Mouse (Mus musculus) embryonic facial prominence, embryonic 13.5 days (tissue): ENCODE data around the gene Ubald2. TPM values are rescaled to one million over a fixed set of nuclear protein-coding genes. Genes with fewer than 3 reads are reported as not detected.
"Not testable (repeated sequence)": the region's sequence is repeated elsewhere in the genome, so short reads cannot be mapped to it uniquely, and the experiment has no call there.

Source experiments
- ATAC-seq: fragments of 200-750 bp; cut with Nextera tagmentation; 2 replicates; pipeline ENCODE4 v1.8.0; 2017; ENCODE audit warnings: low read depth; ENCODE audit not compliant: insufficient number of reproducible peaks, insufficient read depth, low FRiP score, low TSS enrichment
- H3K27ac ChIP-seq: fragments of 300-500 bp; sonication (generic); 2 replicates; pipeline ENCODE4 v1.5.1; 2015; ENCODE audit warnings: moderate library complexity, mild to moderate bottlenecking, inconsistent platforms
- H3K27me3 ChIP-seq: fragments of 300-500 bp; sonication (generic); 2 replicates; pipeline ENCODE4 v1.6.1; 2015; ENCODE audit warnings: mild to moderate bottlenecking, inconsistent platforms
- H3K36me3 ChIP-seq: fragments of 300-500 bp; sonication (generic); 2 replicates; pipeline ENCODE4 v1.6.1; 2015; ENCODE audit warnings: mild to moderate bottlenecking, inconsistent platforms
- H3K4me1 ChIP-seq: fragments of 300-500 bp; sonication (generic); 2 replicates; pipeline ENCODE4 v1.6.1; 2015; ENCODE audit warnings: inconsistent platforms
- H3K4me2 ChIP-seq: fragments of 300-500 bp; sonication (generic); 2 replicates; pipeline ENCODE4 v1.6.1; 2015; ENCODE audit warnings: moderate library complexity, mild to moderate bottlenecking, inconsistent platforms
- H3K4me3 ChIP-seq: fragments of 300-500 bp; sonication (generic); 2 replicates; pipeline ENCODE4 v1.5.1; 2015; ENCODE audit warnings: mild to moderate bottlenecking, inconsistent platforms
- H3K9ac ChIP-seq: fragments of 300-500 bp; sonication (generic); 2 replicates; pipeline ENCODE4 v1.6.1; 2015; ENCODE audit warnings: mild to moderate bottlenecking, inconsistent platforms
- H3K9me3 ChIP-seq: fragments of 300-500 bp; sonication (generic); 2 replicates; pipeline ENCODE4 v1.6.1; 2016; ENCODE audit warnings: inconsistent platforms
- WGBS: fragments of 180-500 bp; shearing (Covaris S2); methylation state at CpG from one replicate; pipeline ENCODE4 v1.1.7; 2015; ENCODE audit warnings: mixed read lengths; 5-methylcytosine and 5-hydroxymethylcytosine counted together
- polyA plus RNA-seq: library from polyadenylated mRNA; unstranded; fragments of >200 nt; fragmentation: Nextera tagmentation; extraction: Ambion mirVana; gene quantifications from 2 replicates; pipeline ENCODE4 v1.2.1, GENCODE M21; 2015

Gene Ubald2
- polyA plus RNA-seq, 1 experiment from 2014 or later = 35.2 TPM

- Histone ChIP-seq H3K9ac (no peak overlapping the region), H3K4me1 (peaks cover 28% of the 10 kb centered on the region), H3K4me3 (no peak overlapping the region), H3K4me2 (peak overlapping the region; percentile 20; the same call in 1 of the 2 replicates), H3K27ac (peak overlapping the region; percentile 95), H3K9me3 (no peaks in the 10 kb centered on the region), H3K36me3 (no peaks in the 10 kb centered on the region), H3K27me3 (no peaks in the 10 kb centered on the region)
- ATAC-seq = peak; percentile 81; the same call in 1 of the 2 replicates
- 5% methylated on average over 2 of the region's 2 CpGs for WGBS
Observed at GRCm38 (mm10) chr11:116418194-116418840, 15.6 kb upstream of the Ubald2 start.

DNA sequence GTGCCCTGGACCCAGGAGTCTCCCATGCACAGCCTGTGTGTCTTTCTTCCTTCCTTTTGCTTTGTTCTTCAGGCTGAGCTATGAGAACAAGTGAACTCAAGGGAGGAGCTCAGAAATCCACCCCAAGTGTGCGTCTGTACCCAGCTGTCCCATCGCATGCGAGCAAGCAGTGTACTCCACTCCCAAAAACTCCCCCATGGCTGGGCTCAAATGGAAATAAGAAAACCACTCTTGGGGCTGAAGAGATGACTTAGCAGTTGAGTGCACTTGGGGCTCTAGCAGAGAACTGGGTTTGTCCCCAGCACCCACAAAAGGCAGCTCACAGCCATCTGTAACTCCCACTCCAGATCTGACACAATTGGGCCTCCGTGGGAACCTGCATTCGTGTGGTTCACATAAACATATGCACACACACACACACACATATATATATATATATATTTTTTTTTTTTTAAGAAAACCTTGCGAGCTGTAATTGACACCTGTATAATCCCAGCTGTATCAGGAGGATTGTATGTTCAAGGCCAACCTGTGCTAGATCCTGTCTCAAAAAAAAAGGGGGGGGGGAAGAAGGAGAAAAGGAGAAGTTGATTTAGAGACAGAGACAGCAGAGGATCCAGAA lies 14.9 kb upstream of the Ubald2 start:
- Histone ChIP-seq H3K27ac (peak overlapping the region; percentile 95), H3K4me3 (no peak overlapping the region), H3K36me3 (no peaks in the 10 kb centered on the region), H3K9ac (no peak overlapping the region), H3K4me1 (peaks cover 25% of the 10 kb centered on the region), H3K27me3 (no peaks in the 10 kb centered on the region), H3K9me3 (no peaks in the 10 kb centered on the region), H3K4me2 (no peak overlapping the region)
- WGBS = 56% methylated on average over 6 of the region's 6 CpGs
- ATAC-seq = no peak

- ATAC-seq = no peak
- Histone ChIP-seq H3K27me3 (no peaks in the 10 kb centered on the region), H3K4me1 (peaks cover 23% of the 10 kb centered on the region), H3K4me3 (no peak overlapping the region), H3K27ac (no peak overlapping the region), H3K9ac (no peak overlapping the region), H3K9me3 (no peaks in the 10 kb centered on the region), H3K4me2 (no peak overlapping the region), H3K36me3 (no peaks in the 10 kb centered on the region)
- WGBS = 56% methylated on average over 6 of the region's 6 CpGs
Observed at GRCm38 (mm10) chr11:116421102-116421501, 12.8 kb upstream of the Ubald2 start.

DNA sequence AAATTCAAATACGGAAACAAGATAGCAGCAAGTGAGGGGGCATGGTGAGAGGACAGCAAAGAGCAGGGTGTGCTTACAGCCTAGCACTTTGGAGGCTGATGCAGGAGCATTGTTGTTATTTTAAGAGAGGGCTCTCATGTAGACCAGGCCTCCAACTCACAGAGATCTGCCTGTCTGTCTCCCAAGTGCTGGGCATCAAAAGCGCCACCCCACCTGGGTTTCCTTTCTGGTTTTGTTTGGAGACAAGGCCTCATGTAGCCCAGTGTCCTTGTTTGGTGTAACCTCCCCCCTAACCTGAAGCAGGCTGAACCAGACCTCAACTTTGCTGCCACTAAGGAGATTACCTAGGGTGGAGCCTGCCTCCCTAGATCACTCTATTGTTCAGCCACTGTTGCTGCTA lies 11.3 kb upstream of the Ubald2 start:
- no peaks in the 10 kb centered on the region for H3K27me3 ChIP-seq
- no peak overlapping the region for H3K4me2 ChIP-seq
- peaks cover 15% of the 10 kb centered on the region for H3K4me1 ChIP-seq
- no peaks in the 10 kb centered on the region for H3K9me3 ChIP-seq
- no peak for ATAC-seq
- no peaks in the 10 kb centered on the region for H3K36me3 ChIP-seq
- H3K4me3 ChIP-seq = no peak overlapping the region
- no peak overlapping the region for H3K9ac ChIP-seq
- no peak overlapping the region for H3K27ac ChIP-seq
- 84% methylated on average over 2 of the region's 2 CpGs for WGBS

DNA sequence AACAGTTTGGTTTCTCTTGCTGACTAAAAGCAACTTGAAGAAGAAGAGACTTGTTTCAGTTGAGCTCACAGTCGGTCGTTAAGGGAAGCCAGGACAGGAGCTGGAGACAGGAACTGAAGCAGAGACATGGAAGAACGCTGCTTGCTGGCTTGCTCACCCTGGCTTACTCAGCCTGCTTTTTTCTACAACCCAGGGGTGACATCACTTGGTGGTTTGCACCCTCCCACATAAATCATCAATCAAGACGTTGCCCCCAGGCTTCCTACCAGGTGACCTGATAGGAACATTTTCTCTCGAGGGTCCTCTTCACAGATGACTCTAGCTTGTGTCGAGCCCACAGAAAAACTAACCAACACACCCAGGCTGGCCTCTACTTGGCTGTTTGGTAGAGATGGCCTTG lies 10.7 kb upstream of the Ubald2 start:
- Histone ChIP-seq H3K27me3 (no peaks in the 10 kb centered on the region), H3K4me2 (no peak overlapping the region), H3K4me1 (peaks cover 8% of the 10 kb centered on the region), H3K27ac (no peak overlapping the region), H3K36me3 (no peaks in the 10 kb centered on the region), H3K4me3 (no peak overlapping the region), H3K9ac (no peak overlapping the region), H3K9me3 (no peaks in the 10 kb centered on the region)
- WGBS = 74% methylated on average over 6 of the region's 6 CpGs
- no peak for ATAC-seq

- no peak for ATAC-seq
- peaks cover under 1% of the 10 kb centered on the region for H3K4me1 ChIP-seq
- WGBS = 84% methylated on average over 10 of the region's 10 CpGs
Observed at GRCm38 (mm10) chr11:116423782-116424620, 9.9 kb upstream of the Ubald2 start.

GRCm38 (mm10) chr11:116424621-116425407 lies 9.1 kb upstream of the Ubald2 start:
- Histone ChIP-seq H3K4me2 (no peak overlapping the region), H3K36me3 (no peaks in the 10 kb centered on the region), H3K9me3 (no peaks in the 10 kb centered on the region), H3K9ac (no peak overlapping the region), H3K4me1 (no peaks in the 10 kb centered on the region), H3K27me3 (no peaks in the 10 kb centered on the region), H3K4me3 (no peak overlapping the region), H3K27ac (no peak overlapping the region)
- WGBS = 48% methylated on average over 8 of the region's 8 CpGs
- no peak for ATAC-seq

More at GRCm38 (mm10) chr11:116423782-116424620, 9.9 kb upstream of the Ubald2 start:
- no peak overlapping the region for H3K9ac ChIP-seq
- no peaks in the 10 kb centered on the region for H3K27me3 ChIP-seq
- no peak overlapping the region for H3K4me3 ChIP-seq
- no peak overlapping the region for H3K27ac ChIP-seq
- H3K9me3 ChIP-seq = no peaks in the 10 kb centered on the region
- no peak overlapping the region for H3K4me2 ChIP-seq
- no peaks in the 10 kb centered on the region for H3K36me3 ChIP-seq

DNA sequence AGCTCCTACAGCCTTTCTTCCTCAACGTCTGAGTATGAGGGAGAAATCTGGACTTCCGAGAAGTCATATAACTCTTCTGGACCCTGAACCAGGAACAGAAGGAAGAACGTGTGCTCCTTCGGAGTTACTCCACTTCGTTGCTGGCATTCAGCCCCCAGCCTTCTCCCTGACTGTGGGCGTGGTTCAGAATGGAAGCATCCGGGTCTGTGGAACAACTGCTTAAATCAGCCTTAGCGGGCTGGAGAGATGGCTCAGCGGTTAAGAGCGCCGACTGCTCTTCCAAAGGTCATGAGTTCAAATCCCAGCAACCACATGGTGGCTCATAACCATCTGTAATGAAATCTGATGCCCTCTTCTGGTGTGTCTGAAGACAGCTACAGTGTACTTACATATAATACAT lies 7.6 kb upstream of the Ubald2 start:
- not testable (repeated sequence) for H3K4me2 ChIP-seq, H3K4me1 ChIP-seq, H3K36me3 ChIP-seq, H3K27ac ChIP-seq, H3K9ac ChIP-seq, ATAC-seq, H3K27me3 ChIP-seq, H3K4me3 ChIP-seq, H3K9me3 ChIP-seq
- 83% methylated on average over 11 of the region's 11 CpGs for WGBS

- no peak overlapping the region for H3K4me3 ChIP-seq
- H3K4me1 ChIP-seq = peaks cover 12% of the 10 kb centered on the region; the same call in 1 of the 2 replicates
- H3K27me3 ChIP-seq = no peaks in the 10 kb centered on the region
- no peak overlapping the region for H3K4me2 ChIP-seq
- H3K36me3 ChIP-seq = no peaks in the 10 kb centered on the region
- 62% methylated on average over 6 of the region's 6 CpGs for WGBS
- no peak overlapping the region for H3K27ac ChIP-seq
- H3K9me3 ChIP-seq = no peaks in the 10 kb centered on the region
- no peak for ATAC-seq
- H3K9ac ChIP-seq = no peak overlapping the region
Observed at GRCm38 (mm10) chr11:116426852-116427575, 6.9 kb upstream of the Ubald2 start.

GRCm38 (mm10) chr11:116428872-116429859 lies 4.7 kb upstream of the Ubald2 start:
- Histone ChIP-seq H3K9ac (no peak overlapping the region), H3K4me3 (no peak overlapping the region), H3K36me3 (no peaks in the 10 kb centered on the region), H3K4me1 (peaks cover 19% of the 10 kb centered on the region; the same call in 1 of the 2 replicates), H3K9me3 (no peaks in the 10 kb centered on the region), H3K27ac (no peak overlapping the region), H3K4me2 (no peak overlapping the region), H3K27me3 (no peaks in the 10 kb centered on the region)
- 47% methylated on average over 13 of the region's 13 CpGs for WGBS
- ATAC-seq = no peak
